Mouse (Mus musculus) left cerebral cortex, adult 18-20 months (tissue): ENCODE data around the gene Sgcb. TPM values are rescaled to one million over a fixed set of nuclear protein-coding genes. Genes with fewer than 3 reads are reported as not detected.

Experiments
- DNase-seq, 2 experiments: peaks; one replicate each; pipeline ENCODE4 v3.0.0; 2021 to 2022; ENCODE audit warnings: low spot score in 2 of 2, mixed read lengths in 1 of 2
- total RNA-seq, 2 experiments: library from RNA; stranded (reverse); gene quantifications; 2 replicates each; pipeline ENCODE4 v1.2.3; 2021

Sgcb gene
- total RNA-seq, 2 experiments from 2014 or later = 40.2 to 43.2 TPM

DNA sequence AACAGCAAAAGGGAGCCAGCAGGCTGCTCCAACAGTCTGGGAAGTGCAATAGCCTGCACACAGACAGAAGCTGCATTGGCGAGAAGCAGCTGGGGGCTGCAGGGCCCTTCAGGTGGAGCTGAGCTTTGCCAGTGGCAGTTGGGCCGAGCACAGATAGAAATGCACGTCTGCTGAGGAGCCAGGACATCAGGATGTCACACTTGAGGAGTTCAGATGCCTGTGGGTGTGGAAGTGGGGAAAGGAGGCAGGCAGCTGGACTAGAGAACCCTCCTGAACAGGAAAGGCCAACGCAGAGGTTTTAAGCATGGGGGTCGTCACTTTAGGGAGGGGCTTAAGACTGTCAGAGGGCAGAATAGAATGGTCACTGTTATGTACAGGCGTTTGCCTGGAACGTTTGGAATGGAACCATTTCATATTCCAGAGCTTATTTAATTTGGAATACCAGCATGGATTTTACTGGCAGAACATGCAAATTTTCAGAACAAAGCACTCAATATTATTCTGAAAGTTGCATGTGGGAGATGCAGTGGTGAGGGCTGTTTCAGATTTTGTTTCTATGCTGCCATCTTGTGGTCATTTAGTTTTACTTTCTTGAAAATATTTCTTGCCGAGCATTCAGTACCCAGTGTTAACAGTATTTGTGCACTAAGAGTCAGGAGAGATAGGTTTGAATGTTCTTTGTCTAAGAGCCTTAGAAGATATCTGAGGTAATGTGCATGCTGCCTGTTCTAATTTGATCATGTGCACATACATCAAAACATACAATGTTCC lies 10.1 kb downstream of the Sgcb start:
- no peak for DNase-seq

DNA sequence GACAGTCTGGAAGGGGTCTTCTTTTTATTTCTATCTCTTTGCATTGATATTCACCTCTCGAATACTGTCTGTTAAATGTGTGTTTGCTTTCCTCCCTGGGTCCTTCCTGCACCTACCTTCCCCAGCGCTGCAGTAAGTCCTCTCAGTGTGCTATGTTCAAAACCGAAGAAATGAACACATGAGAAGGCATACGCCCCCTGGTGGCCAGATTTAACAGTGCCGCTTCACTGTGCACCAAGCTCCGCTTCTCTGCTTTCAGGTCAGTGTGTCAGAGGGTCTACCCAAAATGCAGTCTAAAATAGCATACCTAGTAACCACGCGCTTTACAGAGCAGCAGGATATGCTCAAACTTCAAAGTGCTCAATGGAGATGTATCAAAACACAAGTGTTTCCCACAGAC lies 14.4 kb downstream of the Sgcb start:
- DNase-seq = peak; percentile 83 to 89

DNA sequence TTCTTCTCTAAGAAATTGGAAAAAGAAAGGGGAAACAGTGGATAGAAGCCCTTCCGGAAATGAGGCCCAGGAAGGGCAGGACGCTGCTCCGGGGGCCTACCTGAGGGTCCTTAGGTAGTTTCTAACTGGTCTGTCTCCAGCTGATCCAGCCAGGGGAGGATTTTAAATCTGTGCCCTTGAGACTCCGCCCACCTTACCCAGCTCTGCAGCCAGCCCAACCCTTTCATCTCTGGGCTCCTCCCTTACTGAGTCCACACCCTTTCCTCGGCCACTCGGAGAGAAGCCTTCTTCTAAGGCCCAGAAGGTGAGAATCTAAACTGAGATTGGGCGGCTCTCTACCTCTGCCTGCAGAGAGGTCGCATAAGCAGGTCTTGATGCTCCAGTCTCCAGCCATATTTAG lies 15.3 kb downstream of the Sgcb start, which contains the start of gene Lrrc66:
Lrrc66 (minus strand) TSS at position 236 of the 400 bp plus-strand sequence.
- DNase-seq = no peak

DNA sequence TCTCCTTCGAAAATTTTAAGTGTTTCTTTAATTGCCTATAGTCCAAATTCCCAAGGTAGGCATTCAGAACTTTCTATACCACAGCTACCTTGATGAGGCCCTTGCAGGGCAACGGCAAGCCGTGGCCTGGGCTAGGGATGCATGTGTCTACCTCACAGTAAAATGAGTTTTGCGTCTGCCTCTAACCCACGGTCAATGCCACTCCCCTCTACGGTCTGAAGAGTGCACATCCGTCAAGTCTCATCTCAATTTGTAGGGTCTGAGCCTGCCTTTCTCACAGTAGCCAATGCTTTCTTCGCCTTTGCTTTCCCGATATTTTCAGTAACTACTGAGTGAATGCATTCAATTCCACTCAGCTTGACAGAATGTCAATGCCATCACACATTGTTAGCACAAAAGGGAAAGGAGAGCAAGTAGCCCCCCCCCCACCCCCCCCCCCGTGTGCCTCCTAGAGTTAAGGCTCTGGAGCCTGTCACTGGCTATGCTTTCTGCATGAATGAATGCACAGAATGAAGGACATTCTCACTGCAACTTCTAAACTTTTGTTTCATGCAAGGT lies 16.5 kb downstream of the Sgcb start:
- DNase-seq = no peak

DNA sequence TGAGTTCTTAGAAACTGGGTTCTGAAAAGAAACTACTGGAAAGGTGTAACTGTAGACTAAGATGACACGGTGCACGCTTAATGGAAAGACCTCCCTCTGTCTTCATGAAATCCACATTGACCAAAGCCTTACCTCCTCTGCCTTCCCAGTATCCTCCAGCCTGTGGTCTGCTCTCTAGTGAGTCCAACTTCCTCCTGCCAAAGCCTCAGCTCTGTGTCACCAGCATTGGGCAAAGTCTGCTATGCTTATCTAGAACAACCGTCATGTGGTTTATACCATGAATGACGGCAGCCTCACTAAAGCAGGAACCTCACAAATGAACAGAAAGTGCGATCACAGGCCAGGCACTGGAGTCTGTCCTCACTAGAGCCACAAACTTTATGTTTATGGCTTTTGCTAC lies 17.4 kb downstream of the Sgcb start:
- DNase-seq = no peak

DNA sequence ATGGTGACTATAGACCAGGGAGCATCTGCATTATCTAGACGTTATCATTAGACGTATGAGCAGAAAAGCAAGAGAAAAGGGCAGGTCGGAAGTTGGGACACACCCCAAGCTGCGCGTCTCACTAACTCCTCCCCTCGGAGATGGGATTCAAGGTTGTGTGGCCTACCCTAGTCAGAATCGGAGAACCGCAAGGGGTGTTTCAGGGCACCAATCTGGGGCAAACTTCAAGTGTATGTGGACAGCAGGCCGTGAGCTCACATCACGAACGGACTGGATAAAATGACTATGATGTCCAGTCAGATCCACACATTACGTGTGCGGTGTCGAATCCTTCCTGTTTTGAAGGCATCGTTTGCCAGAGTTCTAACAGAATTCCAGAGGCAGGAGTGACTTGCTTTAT lies 19.6 kb downstream of the Sgcb start:
- no peak for DNase-seq

DNA sequence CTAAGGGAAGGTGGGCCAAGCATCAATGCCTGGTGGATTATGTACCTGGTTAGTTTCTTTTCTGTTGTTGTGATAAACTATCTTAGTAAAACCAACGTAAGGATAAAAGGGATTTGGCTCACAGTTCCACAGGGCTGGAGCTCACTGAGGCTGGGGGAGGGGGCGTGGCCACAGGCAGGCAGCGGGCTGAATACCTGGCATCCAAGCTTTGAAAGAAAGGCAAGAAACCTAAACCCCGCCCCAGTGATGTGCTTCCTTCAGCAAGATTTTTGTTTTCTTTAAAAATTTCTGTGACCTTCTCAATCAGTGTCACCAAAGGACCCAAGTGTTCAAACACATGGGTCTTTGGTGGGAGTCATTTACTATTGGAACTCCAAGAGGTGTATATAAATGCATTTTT lies 20.0 kb downstream of the Sgcb start:
- no peak for DNase-seq

DNA sequence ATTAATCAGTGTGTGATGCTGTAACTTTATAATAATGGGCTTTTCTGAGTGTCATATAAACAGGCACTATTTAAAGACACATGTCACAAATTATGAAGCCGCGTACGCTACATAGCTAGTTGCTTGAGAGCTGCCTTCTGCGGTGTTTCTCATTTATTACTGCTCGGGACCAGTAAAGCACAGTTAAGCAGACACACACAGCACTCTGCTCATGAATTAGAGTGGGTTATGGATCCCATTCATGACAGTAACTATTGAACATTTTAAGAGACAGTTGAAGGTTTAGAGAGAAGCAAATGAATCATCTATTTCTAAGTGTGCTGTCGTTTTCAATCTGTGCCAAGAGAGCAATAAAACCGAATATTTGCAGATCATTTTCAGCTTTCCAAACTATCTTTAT lies 20.7 kb downstream of the Sgcb start:
- no peak for DNase-seq

DNA sequence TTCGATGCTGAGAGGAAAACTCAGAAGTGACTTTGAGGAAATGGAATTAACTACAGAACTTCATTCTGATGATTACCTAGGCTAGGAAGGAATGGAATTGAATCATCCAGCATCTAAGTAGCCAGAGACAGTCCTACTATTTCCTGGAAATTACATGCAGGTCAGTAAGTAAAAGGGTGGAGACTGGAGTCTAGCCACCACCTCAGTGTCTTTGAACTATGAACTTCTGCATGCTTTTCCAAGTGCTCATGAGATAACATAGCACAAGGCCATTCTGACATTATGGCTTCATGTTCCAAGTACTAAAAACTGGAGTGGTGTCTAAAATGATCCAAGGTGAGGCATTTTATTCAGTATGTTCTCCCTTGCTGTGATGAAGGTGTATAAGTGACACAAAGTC lies 22.1 kb downstream of the Sgcb start:
- DNase-seq = no peak

DNA sequence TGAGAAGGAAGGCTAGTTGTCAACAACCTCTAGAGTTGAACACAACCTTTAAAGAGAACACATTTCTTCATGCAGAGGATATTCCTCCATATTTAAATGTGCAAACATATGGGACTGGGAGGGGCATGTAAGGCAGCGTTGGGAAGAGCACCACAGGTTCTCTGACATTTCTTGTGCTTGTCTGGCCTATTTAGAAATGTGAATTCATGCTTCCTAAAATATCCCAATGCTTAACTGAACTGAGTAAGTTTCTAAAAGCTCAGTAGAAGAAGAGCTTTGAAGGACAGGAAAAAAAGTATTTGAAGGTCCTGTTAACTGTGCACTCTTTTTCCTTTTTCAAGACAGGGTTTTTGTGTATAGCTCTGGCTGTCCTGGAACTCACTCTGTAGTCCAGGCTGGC lies 28.6 kb downstream of the Sgcb start:
- DNase-seq = no peak

DNA sequence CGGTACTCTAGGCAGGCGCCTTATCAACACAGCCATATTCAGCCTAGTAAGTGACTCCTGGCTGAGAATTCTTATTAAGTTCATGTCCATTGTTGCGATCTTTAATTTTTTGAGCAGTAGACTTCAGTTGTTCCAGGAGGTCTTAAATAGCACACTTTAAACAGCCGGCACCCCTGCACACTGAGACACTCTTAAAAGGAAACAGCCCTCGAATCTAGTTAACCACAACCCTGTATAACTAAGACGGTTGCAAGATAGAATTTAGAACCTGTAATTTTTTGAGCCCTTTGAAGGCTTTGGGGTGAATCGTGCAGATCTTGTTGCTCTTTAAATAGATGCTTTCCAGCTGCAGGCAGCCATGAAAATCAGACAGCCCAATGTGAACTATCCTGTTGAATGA lies 32.4 kb downstream of the Sgcb start:
- no peak for DNase-seq

DNA sequence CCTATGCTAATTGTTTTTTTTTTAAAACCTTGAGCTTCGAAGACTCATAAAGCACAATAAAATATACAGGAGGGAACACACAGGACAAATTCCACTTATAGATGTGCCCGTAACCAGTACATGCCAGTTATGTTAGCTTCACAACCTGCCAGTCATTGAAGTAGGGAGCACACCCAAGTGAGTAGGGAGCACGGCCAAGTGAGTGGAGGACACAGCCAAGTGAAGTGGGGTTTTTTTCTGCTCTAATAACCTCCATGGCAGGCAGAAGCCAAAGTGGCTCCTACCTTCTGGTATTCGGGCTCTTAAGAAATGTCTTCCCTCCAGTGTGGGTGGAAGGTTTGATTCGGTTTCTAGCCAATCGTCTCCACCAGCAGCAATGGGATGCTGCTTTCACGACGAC lies 34.3 kb downstream of the Sgcb start:
- no peak for DNase-seq

DNA sequence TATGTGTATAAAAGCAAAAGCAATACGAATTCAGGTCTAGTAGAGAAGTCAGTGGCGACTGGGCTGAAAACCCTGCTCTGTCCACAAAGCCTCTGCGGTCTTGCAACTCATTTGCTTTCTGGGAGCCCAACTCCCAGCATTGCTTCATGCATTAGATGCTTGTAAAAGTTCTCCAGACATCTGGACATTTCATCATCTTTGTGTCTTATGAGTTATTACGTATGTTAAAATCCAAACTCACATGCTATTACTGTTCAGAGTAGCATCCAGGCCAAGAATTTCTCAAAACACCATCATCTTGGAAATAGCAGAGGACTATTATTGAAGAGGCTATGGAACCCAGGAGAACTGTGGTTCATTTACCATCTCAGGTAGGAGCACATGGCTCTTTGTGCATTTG lies 36.5 kb downstream of the Sgcb start:
- DNase-seq = no peak

DNA sequence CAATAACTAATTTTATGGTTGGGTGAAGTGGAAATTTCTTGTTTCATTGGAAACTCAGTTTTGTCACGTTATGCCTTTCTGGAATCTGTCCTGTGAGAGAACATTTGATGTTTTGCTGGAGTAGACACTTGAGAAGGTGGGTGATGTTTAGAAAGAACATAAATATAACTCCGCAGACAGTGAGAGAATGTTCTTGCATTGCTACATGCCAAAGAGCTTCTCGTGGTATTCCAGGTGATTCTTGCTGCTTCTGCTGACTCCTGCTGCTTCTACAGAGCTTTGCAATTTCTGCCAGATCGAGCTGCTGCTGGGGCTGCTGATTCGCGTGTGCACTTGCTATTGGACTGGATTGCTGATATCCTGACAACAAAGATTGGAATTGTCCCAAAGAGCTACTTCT lies 42.6 kb downstream of the Sgcb start:
- DNase-seq = no peak

DNA sequence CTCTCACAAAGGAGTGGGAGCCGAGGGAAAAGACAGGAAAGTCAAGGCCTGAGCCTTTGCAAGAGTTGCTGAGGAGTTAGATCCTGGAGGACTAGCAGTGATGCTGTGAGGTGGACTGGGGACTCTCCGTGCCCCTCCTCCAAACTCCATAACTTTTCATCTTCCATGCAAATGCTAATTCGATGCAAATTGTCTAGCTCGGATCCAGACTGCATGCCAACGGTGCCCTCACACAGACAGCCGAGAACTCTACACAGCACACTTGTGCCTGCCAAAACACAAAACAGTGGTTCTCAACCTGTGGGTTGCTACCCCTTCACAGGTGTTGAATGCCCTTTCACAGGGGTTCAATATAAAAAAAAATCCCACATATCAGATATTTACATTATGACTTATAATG lies 43.0 kb downstream of the Sgcb start:
- peak in 1 of 2 experiments; percentile 10 for DNase-seq

DNA sequence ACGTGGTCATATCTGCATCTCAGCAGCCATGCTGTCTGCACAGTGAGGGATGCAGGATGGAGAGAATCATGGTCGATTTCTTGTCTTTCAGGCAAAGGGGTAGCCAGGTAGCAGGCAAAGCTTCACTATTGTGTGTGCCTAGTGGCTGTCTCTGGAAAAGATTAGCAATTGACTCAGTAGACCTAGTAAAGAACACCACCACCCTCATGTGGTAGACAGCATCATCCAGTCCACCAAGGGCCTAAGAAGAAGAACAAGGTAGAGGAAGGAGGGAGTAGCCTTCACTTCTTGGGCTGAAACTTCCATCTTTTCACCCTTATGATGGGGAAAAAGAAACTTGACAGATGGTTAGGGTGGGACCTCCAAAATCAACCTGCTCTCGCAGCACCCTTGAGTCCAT lies 44.7 kb downstream of the Sgcb start:
- no peak for DNase-seq

DNA sequence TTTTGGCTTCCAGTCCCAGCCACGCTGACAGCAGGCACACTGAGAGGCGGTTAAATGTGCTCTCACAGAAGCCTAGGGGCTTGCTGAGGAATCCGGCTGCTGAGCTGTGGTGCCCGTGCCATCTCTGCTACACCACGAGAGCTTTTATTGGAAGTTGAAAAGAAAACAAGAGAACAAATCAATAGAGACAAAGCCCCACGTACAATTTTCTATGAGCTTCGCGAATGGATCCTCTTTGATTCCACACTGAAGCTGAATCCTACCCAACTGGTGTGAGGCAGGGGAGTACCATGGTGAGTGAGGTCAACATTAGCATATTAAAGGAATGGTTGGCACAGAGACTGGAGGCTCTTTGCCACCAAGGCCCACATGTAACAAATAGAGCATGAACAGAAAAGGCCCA lies 46.2 kb downstream of the Sgcb start:
- peak in 1 of 2 experiments; percentile 3 for DNase-seq

DNA sequence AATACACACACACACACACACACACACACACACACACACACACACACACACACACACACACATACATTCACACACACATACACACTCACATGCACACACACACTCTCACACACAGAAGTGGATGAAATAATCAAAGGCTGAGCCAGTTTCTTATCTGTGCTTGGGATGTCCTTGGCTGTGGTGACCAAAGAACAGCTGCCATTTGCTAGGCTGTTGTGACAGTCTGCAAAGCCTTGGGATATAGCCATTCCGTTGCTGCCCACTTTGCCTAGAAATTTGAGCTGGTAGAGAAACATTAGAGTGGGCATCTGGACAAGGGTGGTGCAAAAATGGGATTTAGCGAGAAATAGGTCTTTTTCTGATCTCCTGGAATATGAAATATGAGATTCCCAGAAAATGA lies 47.6 kb downstream of the Sgcb start:
- DNase-seq = no peak

DNA sequence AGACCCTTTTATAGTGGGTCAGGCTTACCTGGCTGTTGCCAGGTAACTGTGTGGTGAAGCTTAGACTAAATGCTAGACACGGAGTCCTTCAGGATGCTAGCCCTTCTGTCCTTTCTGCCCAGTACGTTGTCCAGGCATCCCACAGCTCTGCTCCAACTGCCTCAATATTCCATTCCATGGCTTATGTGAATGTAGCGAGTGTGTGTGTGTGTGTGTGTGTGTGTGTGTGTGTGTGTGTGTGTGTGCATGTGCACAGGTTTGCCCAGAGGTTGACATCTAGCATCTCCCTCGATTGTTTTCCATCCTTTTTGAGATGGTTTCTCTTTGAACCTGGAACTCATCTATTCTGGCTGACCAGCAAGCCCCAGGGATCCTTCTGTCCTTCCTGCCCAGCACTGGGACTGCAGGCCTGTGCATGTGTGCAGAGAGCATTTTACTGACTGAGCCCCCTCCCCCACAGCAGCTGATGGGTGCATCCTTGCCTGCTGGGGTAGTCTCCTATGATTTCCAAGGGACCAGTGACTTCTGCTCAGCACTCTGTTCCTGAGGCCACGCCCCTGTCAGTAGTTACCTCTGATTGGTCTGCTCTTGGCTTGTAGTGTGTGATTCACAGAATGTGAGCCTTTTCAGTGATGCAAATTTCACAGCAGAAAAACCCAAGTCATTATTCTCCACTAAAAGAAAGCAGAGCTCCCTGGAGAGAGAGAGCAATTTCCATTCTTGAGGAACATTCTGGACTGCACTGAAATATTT lies 48.5 kb downstream of the Sgcb start:
- no peak for DNase-seq

DNA sequence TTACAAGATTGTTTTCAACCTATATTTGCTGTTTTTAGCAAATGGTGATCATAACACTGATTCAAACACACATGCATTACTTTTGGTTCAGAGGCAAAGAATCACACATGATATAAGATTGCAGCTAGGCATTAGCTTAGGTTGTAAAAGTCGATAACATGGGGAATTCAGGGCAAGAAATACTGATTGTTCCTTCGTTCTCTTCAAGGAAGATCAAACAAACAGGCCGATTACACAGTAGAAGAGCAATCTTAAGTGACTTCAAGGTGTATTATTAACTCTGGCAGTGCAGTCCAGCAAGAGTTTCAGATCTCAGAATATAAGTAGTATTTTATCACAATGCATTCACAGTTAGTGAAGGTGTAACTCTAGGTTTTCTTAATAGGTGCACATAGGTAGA lies 60.5 kb downstream of the Sgcb start:
- DNase-seq = no peak

DNA sequence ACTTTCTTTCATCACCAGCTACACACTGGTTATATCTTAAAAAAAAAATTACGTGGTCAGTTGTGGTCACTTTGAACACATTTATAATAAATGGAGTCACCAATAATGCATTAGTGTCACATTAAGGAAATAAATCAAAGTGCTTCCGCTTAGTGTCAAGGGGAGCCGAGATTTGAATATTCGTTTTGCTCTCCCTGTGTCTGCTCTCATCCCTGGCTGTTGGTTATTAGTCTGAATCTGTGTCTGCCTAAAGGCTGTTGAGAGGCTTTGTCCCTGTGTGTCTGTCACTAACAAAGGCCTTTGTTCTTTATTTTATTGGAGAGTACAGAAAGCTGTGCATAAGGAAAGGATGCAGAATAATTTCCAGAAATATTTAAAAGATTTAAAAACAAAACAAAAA lies 61.0 kb downstream of the Sgcb start:
- DNase-seq = no peak
